Mouse (Mus musculus): ENCODE measurements around the gene Cdkl5. TPM values are rescaled to one million over a fixed set of nuclear protein-coding genes. Genes with fewer than 3 reads are reported as not detected.

The Cdkl5 gene
- polyA plus RNA-seq, 1 experiment from 2014 or later, result 6.0 TPM

DNA sequence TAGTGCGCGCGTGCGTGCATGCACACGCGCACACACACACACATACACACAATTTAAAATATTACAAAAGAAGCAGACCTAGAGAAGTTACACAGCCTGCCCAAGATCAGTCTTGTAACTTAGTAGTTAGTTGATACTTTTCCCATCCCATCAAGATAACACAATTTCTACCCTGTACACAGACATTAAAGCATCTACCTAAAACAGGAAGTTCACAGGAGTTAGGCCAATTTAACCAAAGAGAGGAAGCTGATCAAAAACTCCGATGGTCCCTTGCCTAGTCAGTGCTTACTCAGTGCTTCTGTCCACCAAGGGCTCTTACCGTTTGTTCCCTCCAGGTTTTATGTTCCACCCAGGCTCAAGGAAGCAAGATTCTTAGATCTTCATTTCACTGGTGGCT, 243.7 kb downstream of the Cdkl5 start:
- Histone ChIP-seq H3K4me2 (replicated peaks; ENCODE audit: low read depth, low read length) (no peak overlapping the region), H3K4me3 (ENCODE audit: low read depth, low read length) (no peak overlapping the region), H3K27me3 (ENCODE audit: control insufficient read depth, insufficient read depth, low read length) (no peaks in the 10 kb centered on the region), H3K4me1 (ENCODE audit: control insufficient read depth, insufficient read depth, low read length) (no peaks in the 10 kb centered on the region), H3K36me3 (ENCODE audit: control insufficient read depth, insufficient read depth, low read length) (no peaks in the 10 kb centered on the region), H3K9me3 (ENCODE audit: control insufficient read depth, low read depth, low read length) (no peaks in the 10 kb centered on the region), H3K9ac (replicated peaks; ENCODE audit: low read depth, low read length) (no peak overlapping the region), H3K27ac (ENCODE audit: low read length) (no peak overlapping the region)
- ATAC-seq (ENCODE audit: insufficient number of reproducible peaks, insufficient read depth, low FRiP score, low read depth), result no peak
- WGBS, result 92% methylated on average over 8 of the region's 8 CpGs

DNA sequence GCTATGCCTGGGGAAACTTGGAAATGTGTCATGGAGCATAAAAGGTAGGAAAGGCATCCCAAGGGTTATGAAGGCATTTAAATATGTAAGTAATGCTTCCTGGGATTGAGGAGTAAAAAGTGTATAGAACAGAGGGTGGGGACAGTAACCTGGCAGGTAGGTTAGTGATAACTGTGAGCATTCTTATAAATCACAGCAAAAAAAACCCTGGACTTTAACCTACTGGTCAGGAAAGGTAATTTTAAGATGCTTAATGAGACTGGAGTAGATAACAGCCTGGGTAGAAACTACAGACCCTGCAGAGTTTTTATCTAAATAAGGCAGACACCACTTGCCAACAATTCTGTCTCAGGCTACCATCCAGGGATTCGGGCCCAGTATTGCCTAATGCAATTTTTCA, 245.9 kb downstream of the Cdkl5 start:
- Histone ChIP-seq H3K4me1 (ENCODE audit: control insufficient read depth, insufficient read depth, low read length) (no peaks in the 10 kb centered on the region), H3K4me2 (replicated peaks; ENCODE audit: low read depth, low read length) (no peak overlapping the region), H3K27me3 (ENCODE audit: control insufficient read depth, insufficient read depth, low read length) (no peaks in the 10 kb centered on the region), H3K9me3 (ENCODE audit: control insufficient read depth, low read depth, low read length) (no peaks in the 10 kb centered on the region), H3K9ac (replicated peaks; ENCODE audit: low read depth, low read length) (no peak overlapping the region), H3K36me3 (ENCODE audit: control insufficient read depth, insufficient read depth, low read length) (no peaks in the 10 kb centered on the region), H3K27ac (ENCODE audit: low read length) (no peak overlapping the region), H3K4me3 (ENCODE audit: low read depth, low read length) (no peak overlapping the region)
- 58% methylated on average over 1 of the region's 1 CpGs for WGBS
- ATAC-seq (ENCODE audit: insufficient number of reproducible peaks, insufficient read depth, low FRiP score, low read depth), result no peak

- H3K4me3 ChIP-seq (ENCODE audit: low read depth, low read length), result no peak overlapping the region
- H3K27me3 ChIP-seq (ENCODE audit: control insufficient read depth, insufficient read depth, low read length), result no peaks in the 10 kb centered on the region
- WGBS, result 71% methylated on average over 1 of the region's 1 CpGs
- H3K36me3 ChIP-seq (ENCODE audit: control insufficient read depth, insufficient read depth, low read length), result no peaks in the 10 kb centered on the region
- H3K27ac ChIP-seq (ENCODE audit: low read length), result no peak overlapping the region
- H3K9me3 ChIP-seq (ENCODE audit: control insufficient read depth, low read depth, low read length), result no peaks in the 10 kb centered on the region
- no peaks in the 10 kb centered on the region for H3K4me1 ChIP-seq (ENCODE audit: control insufficient read depth, insufficient read depth, low read length)
- ATAC-seq (ENCODE audit: insufficient number of reproducible peaks, insufficient read depth, low FRiP score, low read depth), result no peak
- H3K9ac ChIP-seq (replicated peaks; ENCODE audit: low read depth, low read length), result no peak overlapping the region
- H3K4me2 ChIP-seq (replicated peaks; ENCODE audit: low read depth, low read length), result no peak overlapping the region
Measured at GRCm38 (mm10) chrX:160745399-160745798, 249.1 kb downstream of the Cdkl5 start.

- no peak for ATAC-seq (ENCODE audit: insufficient number of reproducible peaks, insufficient read depth, low FRiP score, low read depth)
- no peaks in the 10 kb centered on the region for H3K36me3 ChIP-seq (ENCODE audit: control insufficient read depth, insufficient read depth, low read length)
- no peaks in the 10 kb centered on the region for H3K4me1 ChIP-seq (ENCODE audit: control insufficient read depth, insufficient read depth, low read length)
- H3K4me3 ChIP-seq (ENCODE audit: low read depth, low read length), result no peak within 1 kb of the TSS
- no peaks in the 10 kb centered on the region for H3K27me3 ChIP-seq (ENCODE audit: control insufficient read depth, insufficient read depth, low read length)
- no peak within 1 kb of the TSS for H3K9ac ChIP-seq (replicated peaks; ENCODE audit: low read depth, low read length)
- no peak within 1 kb of the TSS for H3K4me2 ChIP-seq (replicated peaks; ENCODE audit: low read depth, low read length)
- WGBS, result 62% methylated on average over 5 of the region's 5 CpGs
- H3K27ac ChIP-seq (ENCODE audit: low read length), result no peak within 1 kb of the TSS
- no peaks in the 10 kb centered on the region for H3K9me3 ChIP-seq (ENCODE audit: control insufficient read depth, low read depth, low read length)
Measured at GRCm38 (mm10) chrX:160735650-160736049, 258.9 kb downstream of the Cdkl5 start, which contains the start of gene Ppef1. Gene Ppef1 (minus strand): TSS chrX:160735765.

Other genes with a start within 250 kb of the Cdkl5 start
- 0.29 TPM in 1 of 2 replicates, not detected in the other for gene Rs1, start 226.7 kb downstream of the Cdkl5 start, polyA plus RNA-seq (2014; fragmentation: Nextera tagmentation; extraction: Ambion mirVana)
- 0.27 and 0.45 TPM in 2 replicates for gene Gja6, start 87.7 kb downstream of the Cdkl5 start, polyA plus RNA-seq (2014; fragmentation: Nextera tagmentation; extraction: Ambion mirVana)
- gene Scml2, start 122.5 kb upstream of the Cdkl5 start, polyA plus RNA-seq (2014; fragmentation: Nextera tagmentation; extraction: Ambion mirVana), result 5.5 and 6.2 TPM in 2 replicates